In the genomic region with DNA sequence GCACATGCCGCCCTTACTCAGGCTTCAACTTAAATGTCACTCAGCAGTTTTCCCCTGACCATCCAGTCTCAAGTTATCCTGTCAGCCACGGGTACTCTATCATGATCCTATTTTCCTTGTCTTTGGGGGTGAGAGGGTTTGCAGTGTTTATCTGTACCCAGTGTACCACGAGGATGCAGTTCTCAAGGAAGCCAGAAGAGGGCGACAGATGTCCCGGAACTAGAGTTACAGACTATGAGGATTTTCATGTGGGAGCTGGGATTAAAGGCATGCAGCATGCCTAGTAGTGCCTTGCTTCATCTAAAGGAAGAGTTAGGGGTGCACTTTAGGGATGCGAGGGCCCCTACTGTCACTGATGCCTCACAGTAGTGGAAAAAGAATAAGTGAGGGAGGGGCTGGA, we compare ENCODE assay signal across 10 mouse cellular contexts. TPM values are rescaled to one million over a fixed set of nuclear protein-coding genes. Genes with fewer than 3 reads are reported as not detected.
A peak's percentile ranks its signal among the peaks of the same experiment; 100 is the strongest.
DNase-seq lines count a peak whose midpoint lies in the region; ATAC-seq and TF ChIP-seq lines count a peak whose summit lies in the region.
"Had no signal": no experiment of that assay in that cellular context is flagged by ENCODE, and none has a peak within 500 bp of the region (broad histone marks: within the 10 kb centered on the region; RNA-seq: fewer than 3 reads in every experiment).

No protein-coding gene starts in this region.

- no peak overlapping the region for H3K27ac ChIP-seq in intestine, postnatal 0 days (ENCODE audit: low read depth, low read length)
- no peak overlapping the region for H3K27ac ChIP-seq in intestine, embryonic 15.5 days
- H3K27ac ChIP-seq: hindbrain, embryonic 15.5 days; neural tube, embryonic 12.5 days had no signal

- H3K4me1 ChIP-seq in intestine, postnatal 0 days (replicated peaks; ENCODE audit: control insufficient read depth, insufficient read depth, low read length), result no peaks in the 10 kb centered on the region
- H3K4me1 ChIP-seq in intestine, embryonic 15.5 days (replicated peaks), result no peaks in the 10 kb centered on the region
- H3K4me1 ChIP-seq in G1E (ENCODE audit: insufficient read depth, low read depth, low read length), result peaks cover 7% of the 10 kb centered on the region; the same call in 1 of the 2 replicates

- intact Hi-C loops in heart, postnatal 36 days (cut with DNase I), result no loop called here

- no peaks in the 10 kb centered on the region for H3K27me3 ChIP-seq in intestine, postnatal 0 days (replicated peaks; ENCODE audit: control insufficient read depth, insufficient read depth, low read length)
- no peaks in the 10 kb centered on the region for H3K27me3 ChIP-seq in intestine, embryonic 15.5 days (replicated peaks)
- H3K27me3 ChIP-seq in G1E (ENCODE audit: insufficient read depth, low read length), result peaks cover 30% of the 10 kb centered on the region
- H3K27me3 ChIP-seq: hindbrain, embryonic 15.5 days; neural tube, embryonic 12.5 days had no signal

- H3K4me2 ChIP-seq in intestine, postnatal 0 days (replicated peaks; ENCODE audit: low read depth), result no peak overlapping the region
- H3K4me2 ChIP-seq in intestine, embryonic 15.5 days (replicated peaks), result no peak overlapping the region
- H3K4me2 ChIP-seq: hindbrain, embryonic 15.5 days; neural tube, embryonic 12.5 days had no signal

- no peak for ATAC-seq in intestine, postnatal 0 days
- ATAC-seq in intestine, embryonic 15.5 days, result no peak
- ATAC-seq in G1E (ENCODE audit: extremely low read depth, insufficient number of reproducible peaks, low FRiP score, poor library complexity, severe bottlenecking), result no peak
- no peak for ATAC-seq in megakaryocyte-erythroid progenitor cell, adult 5-6 weeks (replicated peaks; ENCODE audit: low FRiP score, low TSS enrichment, poor library complexity, severe bottlenecking)

- peak; percentile 63 for DNase-seq in 3T3-L1 (ENCODE audit: low read depth, low spot score)
- no peak for DNase-seq in G1E (ENCODE audit: low spot score)
- peak; percentile 46 to 63 for DNase-seq in kidney, postnatal 25 days
- no peak for DNase-seq in frontal cortex, postnatal 14 days (ENCODE audit: low spot score in 2 of 2)
- DNase-seq in heart, postnatal 36 days, result no peak

- WGBS in intestine, postnatal 0 days, result 64% methylated on average over 6 of the region's 6 CpGs
- 67% methylated on average over 6 of the region's 6 CpGs for WGBS in intestine, embryonic 15.5 days

- H3K36me3 ChIP-seq in intestine, postnatal 0 days (ENCODE audit: control insufficient read depth, insufficient read depth), result no peaks in the 10 kb centered on the region
- no peaks in the 10 kb centered on the region for H3K36me3 ChIP-seq in intestine, embryonic 15.5 days
- H3K36me3 ChIP-seq in G1E (replicated peaks), result no peaks in the 10 kb centered on the region
- H3K36me3 ChIP-seq: hindbrain, embryonic 15.5 days; neural tube, embryonic 12.5 days had no signal

- H3K4me3 ChIP-seq in intestine, postnatal 0 days (ENCODE audit: low read depth, low read length), result no peak overlapping the region
- no peak overlapping the region for H3K4me3 ChIP-seq in intestine, embryonic 15.5 days (replicated peaks)
- H3K4me3 ChIP-seq in G1E (ENCODE audit: low read depth, low read length), result no peak overlapping the region
- H3K4me3 ChIP-seq: hindbrain, embryonic 15.5 days; neural tube, embryonic 12.5 days had no signal

- no peaks in the 10 kb centered on the region for H3K9me3 ChIP-seq in intestine, postnatal 0 days (ENCODE audit: control insufficient read depth)
- H3K9me3 ChIP-seq in intestine, embryonic 15.5 days, result no peaks in the 10 kb centered on the region
- 0 out of 2 replicates have a peak, but pooled peaks cover 1% of the 10 kb centered on the region for H3K9me3 ChIP-seq in G1E (replicated peaks)
- H3K9me3 ChIP-seq: hindbrain, embryonic 15.5 days; neural tube, embryonic 12.5 days had no signal

- H3K9ac ChIP-seq in intestine, postnatal 0 days (ENCODE audit: low read depth, low read length), result no peak overlapping the region
- no peak overlapping the region for H3K9ac ChIP-seq in intestine, embryonic 15.5 days
- H3K9ac ChIP-seq: hindbrain, embryonic 15.5 days; neural tube, embryonic 12.5 days had no signal

- peak; percentile 74 for TF ChIP-seq CTCF in intestine, postnatal 0 days (IDR thresholded peaks at IDR 0.05; ENCODE audit: low read depth)
- peak; percentile 69; the same call in 1 of the 2 replicates for TF ChIP-seq CTCF in G1E (IDR thresholded peaks at IDR 0.05; ENCODE audit: low read depth, low read length)

RNA-seq across cellular contexts. Expression of gene Spata21, which starts 13.7 kb away (rescaled TPM):
- 0.12 and 0.33 TPM in 2 replicates for polyA plus RNA-seq in intestine, postnatal 0 days (2015; fragmentation: Nextera tagmentation; extraction: Ambion mirVana)
- not detected in 2 replicates for polyA plus RNA-seq in intestine, embryonic 15.5 days (2015; fragmentation: Nextera tagmentation; extraction: Ambion mirVana)
- total RNA-seq in G1E (2014; fragmentation: Nextera tagmentation), result not detected in 2 replicates
- not detected in 2 replicates for total RNA-seq in G1E (2017)
- not detected in 2 replicates for polyA plus RNA-seq in G1E (2012)
- not detected in 2 replicates for total RNA-seq in megakaryocyte-erythroid progenitor cell, adult 5-6 weeks (2014; fragmentation: Nextera tagmentation)
- total RNA-seq in megakaryocyte-erythroid progenitor cell, adult 5-6 weeks (2017), result not detected in 2 replicates
- not detected for total RNA-seq in heart, postnatal 36 days (2021)

RNA-seq across cellular contexts. Expression of gene Necap2, which starts 23.7 kb away (rescaled TPM):
- 103 TPM in 2 replicates for polyA plus RNA-seq in intestine, postnatal 0 days (2015; fragmentation: Nextera tagmentation; extraction: Ambion mirVana)
- 66.6 and 70.2 TPM in 2 replicates for polyA plus RNA-seq in intestine, embryonic 15.5 days (2015; fragmentation: Nextera tagmentation; extraction: Ambion mirVana)
- 43.9 and 51.5 TPM in 2 replicates for total RNA-seq in G1E (2014; fragmentation: Nextera tagmentation)
- 61.9 and 62.4 TPM in 2 replicates for total RNA-seq in G1E (2017)
- 91.8 and 101 TPM in 2 replicates for polyA plus RNA-seq in G1E (2012)
- 127 and 188 TPM in 2 replicates for total RNA-seq in megakaryocyte-erythroid progenitor cell, adult 5-6 weeks (2014; fragmentation: Nextera tagmentation)
- 123 and 153 TPM in 2 replicates for total RNA-seq in megakaryocyte-erythroid progenitor cell, adult 5-6 weeks (2017)
- 10 to 100 TPM; 17.2 to 18.1 TPM for total RNA-seq in heart, postnatal 36 days (2021)

RNA-seq across cellular contexts. Expression of gene Szrd1, which starts 37.7 kb away (rescaled TPM):
- polyA plus RNA-seq in intestine, postnatal 0 days (2015; fragmentation: Nextera tagmentation; extraction: Ambion mirVana), result 35.0 TPM in 2 replicates
- 42.7 and 44.3 TPM in 2 replicates for polyA plus RNA-seq in intestine, embryonic 15.5 days (2015; fragmentation: Nextera tagmentation; extraction: Ambion mirVana)
- total RNA-seq in G1E (2014; fragmentation: Nextera tagmentation) (54.3 and 64.5 TPM in 2 replicates), G1E (2017) (36.7 and 37.2 TPM in 2 replicates)
- polyA plus RNA-seq in G1E (2012), result 150 and 161 TPM in 2 replicates
- total RNA-seq in megakaryocyte-erythroid progenitor cell, adult 5-6 weeks (2014; fragmentation: Nextera tagmentation), result 29.0 and 42.6 TPM in 2 replicates
- 33.3 and 37.4 TPM in 2 replicates for total RNA-seq in megakaryocyte-erythroid progenitor cell, adult 5-6 weeks (2017)
- 10 to 100 TPM; 91.0 to 93.7 TPM for total RNA-seq in heart, postnatal 36 days (2021)

RNA-seq across cellular contexts. Expression of gene Crocc, which starts 41.5 kb away (rescaled TPM):
- 1.3 and 1.5 TPM in 2 replicates for polyA plus RNA-seq in intestine, postnatal 0 days (2015; fragmentation: Nextera tagmentation; extraction: Ambion mirVana)
- polyA plus RNA-seq in intestine, embryonic 15.5 days (2015; fragmentation: Nextera tagmentation; extraction: Ambion mirVana), result 4.0 and 4.7 TPM in 2 replicates
- total RNA-seq in G1E (2014; fragmentation: Nextera tagmentation) (1.7 and 3.4 TPM in 2 replicates), G1E (2017) (3.0 and 3.4 TPM in 2 replicates)
- polyA plus RNA-seq in G1E (2012), result 5.3 and 7.1 TPM in 2 replicates
- 6.9 and 8.9 TPM in 2 replicates for total RNA-seq in megakaryocyte-erythroid progenitor cell, adult 5-6 weeks (2014; fragmentation: Nextera tagmentation)
- 1.3 and 5.7 TPM in 2 replicates for total RNA-seq in megakaryocyte-erythroid progenitor cell, adult 5-6 weeks (2017)
- total RNA-seq in heart, postnatal 36 days (2021), result 1 to 10 TPM; 4.3 to 5.5 TPM

RNA-seq across cellular contexts. Expression of gene Fbxo42, which starts 45.9 kb away (rescaled TPM):
- 11.6 and 14.3 TPM in 2 replicates for polyA plus RNA-seq in intestine, postnatal 0 days (2015; fragmentation: Nextera tagmentation; extraction: Ambion mirVana)
- polyA plus RNA-seq in intestine, embryonic 15.5 days (2015; fragmentation: Nextera tagmentation; extraction: Ambion mirVana), result 17.4 and 18.7 TPM in 2 replicates
- 30.3 and 36.7 TPM in 2 replicates for total RNA-seq in G1E (2014; fragmentation: Nextera tagmentation)
- 7.6 and 8.3 TPM in 2 replicates for total RNA-seq in G1E (2017)
- polyA plus RNA-seq in G1E (2012), result 14.3 and 15.5 TPM in 2 replicates
- 15.3 and 16.1 TPM in 2 replicates for total RNA-seq in megakaryocyte-erythroid progenitor cell, adult 5-6 weeks (2014; fragmentation: Nextera tagmentation)
- 6.7 and 10.2 TPM in 2 replicates for total RNA-seq in megakaryocyte-erythroid progenitor cell, adult 5-6 weeks (2017)
- total RNA-seq in heart, postnatal 36 days (2021), result 10 to 100 TPM; 11.4 to 11.8 TPM

Comparison
In these comparisons a context has a peak if more than half of its experiments do, and no peak if none do; other contexts are left out.
1. DNase-seq: peak in 3T3-L1 (single experiment) and kidney, postnatal 25 days (2 of 2); none in G1E (single experiment), frontal cortex, postnatal 14 days (0 of 2) and heart, postnatal 36 days (0 of 2).